Mouse (Mus musculus) G1E (cell line): ENCODE data around the gene Rftn1.

ENCODE experiments used
- CTCF ChIP-seq: IDR thresholded peaks from 2 replicates; pipeline ENCODE4 v1.5.1; 2012; ENCODE audit warnings: low read depth, low read length, inconsistent platforms, mixed read lengths
- GATA1 ChIP-seq: IDR thresholded peaks from 2 replicates; pipeline ENCODE4 v1.6.1; 2012; ENCODE audit warnings: borderline replicate concordance, low read length, inconsistent platforms, mixed read lengths
- TAL1 ChIP-seq: conservative IDR thresholded peaks from 2 replicates; pipeline ENCODE4 v1.6.1; 2012; ENCODE audit warnings: low read depth, low read length, inconsistent platforms, mixed read lengths

DNA sequence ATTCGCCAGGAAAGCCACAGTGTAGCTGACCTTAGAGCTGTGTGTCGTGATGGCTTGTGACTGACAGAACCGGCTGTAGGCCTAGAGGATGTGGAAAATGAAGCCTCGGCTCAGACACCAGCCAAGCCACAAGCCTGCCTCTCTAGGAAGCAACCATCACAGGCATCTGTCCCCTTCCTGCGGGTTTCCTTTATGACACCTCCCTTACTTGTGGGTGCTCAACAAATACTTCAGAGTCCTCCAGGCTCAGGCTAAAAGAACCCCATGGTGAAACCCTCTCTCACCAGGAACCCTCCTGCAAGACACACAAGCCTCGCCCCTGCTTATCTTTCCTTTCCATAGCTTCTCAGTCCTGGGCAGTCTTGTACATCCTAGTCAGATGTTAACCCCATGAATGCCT lies 31.9 kb downstream of the Rftn1 start:
- TF ChIP-seq GATA1, result no peak
- no peak for TF ChIP-seq CTCF
- no peak for TF ChIP-seq TAL1
